Mouse (Mus musculus): ENCODE measurements around the gene Vamp1.
"Not testable (repeated sequence)": the region's sequence is repeated elsewhere in the genome, so short reads cannot be mapped to it uniquely, and the experiment has no call there.

The Vamp1 gene

DNA sequence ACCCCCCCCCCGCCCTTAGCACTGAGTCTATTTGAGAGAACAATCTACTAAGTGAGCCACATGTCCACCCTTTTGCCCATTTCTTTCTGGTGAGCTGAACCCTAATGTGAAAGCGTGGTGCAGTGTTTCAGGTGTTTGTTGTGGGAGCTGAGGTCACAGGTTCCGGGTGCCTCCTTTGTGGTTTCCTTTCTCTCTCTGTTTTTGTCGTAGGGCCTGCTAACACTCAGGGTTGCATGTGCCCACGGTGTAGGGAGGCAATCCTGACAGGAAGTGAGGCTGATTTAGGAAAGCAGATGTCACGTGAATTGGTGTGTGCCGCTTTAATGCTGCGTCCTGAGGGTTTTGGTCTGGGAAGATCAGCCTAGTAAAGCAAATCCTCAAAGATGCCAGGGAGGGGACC is 26.2 kb downstream of the Vamp1 start:
- no peak for DNase-seq (ENCODE audit: low spot score in 2 of 2)

DNA sequence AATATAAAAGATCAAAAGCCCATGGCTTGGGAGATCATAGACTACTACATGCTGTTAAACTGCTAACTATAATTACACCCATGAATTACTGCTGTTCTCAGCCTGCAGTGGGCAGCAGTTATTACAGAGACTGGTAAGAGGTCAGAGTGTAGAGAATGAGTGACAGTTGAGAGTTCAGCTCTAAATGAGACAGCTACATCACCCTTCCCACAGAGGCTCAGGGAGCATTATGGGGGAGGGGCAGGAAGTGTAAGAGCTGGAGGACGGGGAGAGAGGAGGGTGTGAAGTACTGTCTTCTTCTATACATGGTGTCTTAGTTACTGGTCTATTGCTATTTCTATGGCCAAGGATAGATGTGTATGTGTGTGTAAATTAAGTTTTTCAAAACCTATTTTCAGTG is 29.2 kb downstream of the Vamp1 start:
- DNase-seq (ENCODE audit: low spot score in 2 of 2) = no peak

DNA sequence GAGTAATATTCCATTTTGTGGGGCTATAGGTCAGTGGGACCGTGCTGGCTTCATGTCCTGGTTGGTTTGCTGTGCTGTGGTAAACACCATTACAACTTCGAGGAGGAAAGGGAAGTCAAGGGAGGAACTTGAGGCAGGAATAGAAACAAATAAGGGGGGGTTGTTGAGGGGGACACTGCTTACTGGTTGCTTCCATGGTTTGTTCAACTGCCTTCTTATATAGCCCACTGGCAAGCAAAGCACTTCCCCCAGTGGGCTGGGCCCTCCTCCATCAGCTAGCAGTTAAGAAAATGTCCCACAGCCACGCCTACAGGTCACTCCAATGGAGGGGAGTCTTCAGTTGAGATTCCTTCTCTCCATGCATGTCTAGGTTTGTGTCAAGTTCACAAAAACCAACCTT is 36.9 kb downstream of the Vamp1 start:
- no peak for DNase-seq (ENCODE audit: low spot score in 2 of 2)

DNA sequence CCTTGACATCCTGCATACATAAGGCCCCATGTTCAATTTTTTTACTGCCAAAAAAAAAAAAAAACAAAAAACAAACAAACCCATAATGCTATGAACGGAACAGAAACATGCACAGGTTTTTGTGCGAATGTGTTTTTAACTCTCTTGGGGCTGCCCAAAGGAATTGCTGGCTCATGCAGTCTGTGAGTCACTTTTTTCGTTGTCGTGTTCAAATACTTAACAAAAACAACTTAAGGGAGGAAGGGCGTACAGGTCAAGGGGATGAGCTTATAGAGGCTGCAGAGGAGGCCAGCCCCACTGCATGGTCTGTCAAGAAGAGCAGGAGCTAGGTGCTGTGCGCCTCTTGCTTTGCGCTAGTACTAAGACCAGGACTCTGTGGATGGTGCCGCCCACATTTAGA is 37.4 kb downstream of the Vamp1 start:
- no peak for DNase-seq (ENCODE audit: low spot score in 2 of 2)

DNA sequence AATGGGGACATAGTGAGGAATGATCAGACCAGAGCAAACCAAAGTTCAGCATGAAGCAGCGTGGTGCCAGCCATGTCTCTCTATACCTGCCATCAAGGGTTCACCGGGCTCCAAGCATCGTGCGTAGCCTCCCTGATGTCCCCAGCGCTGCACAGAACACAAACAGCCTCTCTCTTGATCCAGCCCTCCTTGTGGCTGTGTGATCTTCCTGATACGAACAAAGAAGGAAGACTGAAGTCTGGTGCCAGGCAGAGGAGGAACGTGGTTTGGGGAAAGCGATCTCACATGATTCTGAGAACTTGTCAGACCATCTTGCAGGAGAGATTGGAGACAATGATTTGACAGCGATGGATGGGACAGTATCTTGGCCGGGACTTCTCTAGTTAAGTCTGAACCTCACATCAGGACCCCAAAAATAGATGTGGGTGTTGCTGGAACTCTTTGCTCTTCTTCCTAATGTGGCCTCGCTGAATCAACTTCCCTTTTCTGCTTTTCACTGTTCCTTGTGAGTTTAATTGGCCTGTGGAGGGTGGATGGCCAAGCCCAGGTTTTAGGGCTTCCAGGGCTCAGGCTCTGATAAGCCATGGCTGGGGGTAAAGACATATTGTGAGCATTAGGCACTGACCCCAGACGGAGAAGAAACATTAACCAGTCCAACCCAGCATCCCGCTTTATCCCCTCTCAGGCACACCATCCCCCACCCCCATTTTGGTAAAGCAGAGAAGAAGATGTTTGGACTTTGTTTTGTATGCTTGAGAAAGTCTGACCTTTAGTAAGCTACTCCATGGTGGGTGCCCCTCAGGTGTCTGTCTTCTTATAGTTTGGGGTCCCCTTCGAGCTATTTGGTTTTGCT is 38.7 kb downstream of the Vamp1 start:
- DNase-seq (ENCODE audit: low spot score in 2 of 2) = no peak

DNA sequence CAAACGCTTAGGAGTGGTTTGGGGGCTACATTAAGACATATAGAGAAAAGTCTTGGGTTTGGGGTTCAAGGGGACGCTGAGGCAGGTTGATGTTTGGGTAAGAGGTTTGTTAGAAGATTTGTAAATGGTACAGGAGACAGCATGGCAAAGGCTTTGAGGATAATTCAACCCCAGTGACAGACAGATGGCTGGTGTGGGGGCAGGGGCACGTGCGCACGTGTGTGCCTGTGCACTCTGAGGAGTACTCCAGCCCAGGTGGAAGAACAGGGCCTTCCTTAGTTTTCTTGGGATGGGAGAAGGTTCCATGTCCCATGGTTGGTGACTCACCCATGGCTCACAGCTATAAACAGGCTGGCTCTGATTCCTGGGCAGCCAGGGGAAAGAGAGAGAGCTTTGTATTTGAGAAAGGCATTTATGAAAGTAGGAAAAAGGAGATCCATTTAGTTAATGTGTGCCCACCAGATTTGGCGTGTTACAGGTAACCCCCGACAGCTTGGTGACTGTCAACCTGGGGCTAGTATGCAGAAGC is 40.2 kb downstream of the Vamp1 start:
- DNase-seq (ENCODE audit: low spot score in 2 of 2) = no peak

DNA sequence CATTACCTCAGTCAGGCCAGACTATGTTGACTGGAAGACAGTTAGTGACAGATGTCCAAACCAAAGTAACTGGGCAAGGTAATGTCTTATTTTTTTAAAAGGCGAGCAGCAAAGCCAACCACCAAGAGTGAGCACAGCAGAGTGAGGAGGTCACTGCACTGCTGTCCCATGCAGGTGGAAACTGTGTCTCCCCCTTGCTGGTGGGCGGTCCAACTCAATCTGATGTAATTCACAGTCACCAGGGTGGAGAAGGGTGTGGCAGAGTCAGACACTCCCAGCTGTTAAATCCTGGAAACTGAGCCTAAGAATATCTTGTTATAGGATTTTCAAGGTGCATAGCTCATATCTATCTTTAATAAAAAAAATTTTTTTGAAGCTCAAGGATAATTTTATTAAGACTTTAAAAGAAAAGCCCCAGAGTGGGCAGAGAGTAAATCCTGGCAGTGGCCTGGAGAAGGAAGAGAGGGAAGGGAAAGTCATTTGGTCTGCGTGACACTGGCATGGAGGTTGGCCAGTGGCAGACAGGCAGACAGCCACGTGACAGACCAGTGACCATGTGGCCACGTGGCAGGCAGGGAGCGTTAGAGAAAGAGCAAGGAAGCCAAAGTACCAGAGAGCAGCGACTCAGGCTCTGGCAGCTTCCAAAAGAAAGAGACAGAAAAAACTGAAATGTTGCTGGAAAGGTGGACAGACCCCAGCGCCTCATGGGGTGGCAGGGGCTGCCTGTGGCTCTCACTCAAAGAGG is 41.0 kb downstream of the Vamp1 start:
- peak in 1 of 2 experiments; percentile 17 for DNase-seq (ENCODE audit: low spot score in 2 of 2)

DNA sequence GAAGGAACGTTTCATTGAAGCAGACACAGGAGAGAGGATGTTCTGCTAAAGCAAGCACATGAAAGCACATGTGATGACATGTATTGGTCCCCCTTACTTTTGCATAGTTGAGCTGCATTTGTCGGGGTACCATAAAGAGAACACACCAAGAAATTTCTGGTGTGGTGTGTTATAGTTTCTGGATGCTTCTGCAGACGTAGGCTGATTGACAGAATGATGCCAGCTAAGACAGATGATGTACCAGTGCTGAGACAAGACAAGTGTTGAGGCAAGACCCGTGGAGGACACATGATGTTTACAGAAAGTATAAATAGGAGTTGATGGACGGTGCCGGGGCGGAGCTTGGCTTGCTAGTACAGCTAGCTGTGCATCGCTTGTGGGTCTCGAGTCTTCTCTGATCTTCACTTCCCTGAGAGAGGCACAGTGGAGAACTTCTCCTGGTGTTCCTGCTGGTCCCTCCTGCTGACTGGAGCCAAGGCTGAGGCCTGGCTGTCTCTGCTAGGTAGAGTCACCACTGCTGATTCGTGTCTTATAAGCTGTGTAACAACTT is 44.7 kb downstream of the Vamp1 start:
- no peak for DNase-seq (ENCODE audit: low spot score in 2 of 2)

DNA sequence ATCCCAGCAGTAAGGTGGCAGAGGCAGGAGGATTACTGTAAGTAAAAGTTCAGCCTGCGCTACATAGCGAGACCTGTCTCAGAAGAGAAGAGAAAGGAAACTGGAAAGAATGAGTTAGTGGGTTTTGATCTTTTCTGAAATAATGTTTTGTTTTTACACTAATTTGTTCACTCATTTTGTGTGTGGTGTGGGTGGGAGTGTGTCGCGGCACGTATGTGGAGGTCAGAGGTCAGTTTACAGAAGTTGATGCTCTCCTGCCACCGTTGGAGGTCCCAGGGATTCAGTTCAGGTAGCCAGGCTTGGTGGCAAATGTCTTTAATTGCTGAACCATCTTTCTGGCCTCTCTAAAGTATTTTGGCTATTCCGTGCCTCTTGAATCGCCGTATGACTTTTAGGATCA is 48.9 kb downstream of the Vamp1 start:
- DNase-seq (ENCODE audit: low spot score in 2 of 2) = no peak

DNA sequence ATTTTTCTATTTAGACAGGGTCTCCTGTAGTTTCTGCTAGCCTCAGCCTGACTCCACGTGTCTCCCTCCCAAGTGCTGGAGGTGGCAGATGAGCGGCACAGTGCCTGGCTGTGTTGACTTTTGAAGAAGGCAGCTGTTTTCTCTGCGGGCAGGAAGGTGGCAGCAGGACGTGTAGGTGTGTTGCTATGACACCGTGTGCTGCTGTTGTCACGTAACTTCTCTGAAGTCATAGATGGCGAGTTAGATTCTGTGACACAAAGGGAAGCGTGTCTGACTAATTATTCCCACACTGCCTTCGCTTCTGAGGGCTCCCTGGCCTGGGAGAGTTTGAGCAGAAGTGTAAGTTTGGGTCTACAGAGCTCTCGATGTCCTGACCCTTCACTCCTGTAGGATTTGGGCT is 49.9 kb downstream of the Vamp1 start:
- peak; percentile 31 to 53 for DNase-seq (ENCODE audit: low spot score in 2 of 2)

DNA sequence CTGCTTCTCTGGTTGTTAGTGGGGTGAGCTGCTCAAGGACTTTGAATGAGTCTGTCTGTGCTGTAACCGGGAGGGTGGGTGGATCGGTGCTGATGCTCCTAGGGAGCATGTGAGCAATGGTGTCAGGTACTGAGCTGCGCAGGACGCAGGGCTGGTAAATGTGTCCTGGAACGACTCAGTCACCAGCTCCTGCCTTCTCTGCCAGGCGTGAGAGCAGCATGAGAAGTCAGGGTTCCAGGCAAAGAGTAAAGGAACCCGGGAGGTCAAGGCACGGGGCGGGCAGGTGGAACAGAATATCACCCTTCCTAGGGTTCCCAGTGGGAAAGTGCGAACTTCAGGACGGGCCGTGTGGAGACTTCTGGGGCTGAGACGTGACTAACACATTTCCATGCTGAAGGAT is 50.7 kb downstream of the Vamp1 start:
- no peak for DNase-seq (ENCODE audit: low spot score in 2 of 2)

DNA sequence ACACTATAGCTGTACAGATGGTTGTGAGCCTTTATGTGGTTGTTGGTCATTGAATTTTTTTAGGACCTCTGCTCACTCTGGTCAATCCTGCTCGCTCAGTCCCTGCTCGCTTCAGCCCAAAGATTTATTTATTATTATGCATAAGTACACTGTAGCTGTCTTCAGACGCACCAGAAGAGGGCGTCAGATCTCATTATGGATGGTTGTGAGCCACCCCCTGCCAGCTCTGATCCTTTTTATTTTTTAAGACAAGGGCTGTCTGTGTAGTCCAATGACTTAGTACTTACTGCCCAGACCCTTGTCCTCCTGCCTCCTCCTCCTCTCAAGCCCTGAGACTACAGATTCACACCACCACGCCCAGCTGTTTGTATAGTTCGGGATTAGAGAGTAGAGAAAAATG is 51.2 kb downstream of the Vamp1 start:
- DNase-seq (ENCODE audit: low spot score in 2 of 2) = not testable (repeated sequence)

DNA sequence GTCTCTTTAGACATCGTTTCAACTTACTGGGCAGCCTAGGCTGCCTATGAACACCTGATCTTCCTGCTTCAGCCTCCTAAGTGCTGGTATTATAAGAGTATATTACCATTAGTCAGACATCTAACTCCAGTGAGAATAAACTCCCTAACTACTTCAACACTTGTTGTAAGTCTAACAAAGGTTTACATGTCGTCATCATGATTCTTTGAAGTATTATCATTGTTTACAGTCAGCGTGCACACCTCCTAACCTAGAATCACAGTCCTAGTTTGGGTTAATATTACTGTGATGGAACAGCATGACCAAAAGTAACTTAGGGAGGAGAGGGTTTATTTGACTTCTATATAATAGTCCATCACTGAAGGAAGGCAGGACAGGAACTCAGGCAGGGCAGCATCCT is 52.1 kb downstream of the Vamp1 start:
- no peak for DNase-seq (ENCODE audit: low spot score in 2 of 2)

DNA sequence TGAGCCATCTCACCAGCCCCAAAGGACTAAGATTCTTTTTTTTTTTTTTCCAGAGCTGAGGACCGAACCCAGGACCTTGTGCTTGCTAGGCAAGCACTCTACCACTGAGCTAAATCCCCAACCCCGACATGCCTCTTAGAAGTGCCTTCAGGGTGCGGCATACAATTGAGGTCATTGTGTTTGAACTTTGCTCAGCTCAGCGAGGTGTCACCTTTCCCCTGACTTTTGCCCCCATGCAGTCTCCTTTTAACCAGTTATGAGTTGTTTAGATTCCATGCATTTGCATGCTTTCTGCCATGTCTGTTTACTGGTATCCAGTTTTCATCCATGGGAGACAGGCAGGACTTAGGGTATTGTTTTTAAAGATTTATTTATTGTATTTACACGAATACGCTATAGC is 53.4 kb downstream of the Vamp1 start:
- no peak for DNase-seq (ENCODE audit: low spot score in 2 of 2)

DNA sequence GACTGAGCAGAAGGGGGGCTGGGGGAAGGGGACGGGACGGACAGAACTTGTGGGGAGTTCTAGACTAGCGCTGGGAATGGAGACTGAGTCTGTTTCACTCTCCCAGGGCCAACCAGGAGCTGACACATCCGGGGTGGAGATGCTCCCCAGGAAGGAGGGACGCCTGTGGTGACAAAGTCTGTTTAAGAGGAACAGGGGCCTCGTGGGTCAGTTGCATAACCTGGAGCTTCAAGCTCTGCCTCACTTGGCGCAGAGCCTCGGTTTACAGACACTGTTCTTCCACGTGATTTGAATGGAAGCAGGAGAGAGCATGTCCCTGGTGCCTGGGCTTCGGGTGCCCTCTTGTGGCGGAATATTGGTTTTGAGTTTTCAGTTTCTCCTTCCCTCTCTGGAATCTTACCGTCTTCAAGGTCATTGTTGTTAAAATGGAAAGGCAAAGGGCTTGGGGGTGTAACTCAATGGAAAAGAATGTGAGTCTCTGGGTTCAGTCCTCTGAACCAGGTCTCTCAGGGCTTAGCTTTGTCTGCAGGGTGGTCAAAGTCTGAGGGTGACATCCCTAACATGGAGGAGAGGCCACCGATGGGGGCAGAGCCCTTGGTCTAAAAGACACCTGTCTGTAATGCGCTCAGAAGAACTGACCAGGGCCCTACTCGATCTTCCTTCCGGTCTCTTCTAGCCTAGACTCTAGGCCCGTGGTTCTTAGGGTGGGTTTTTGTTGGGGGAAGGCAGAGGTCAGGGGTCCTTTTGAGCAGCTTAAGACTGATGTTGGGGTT is 56.3 kb downstream of the Vamp1 start:
- DNase-seq (ENCODE audit: low spot score in 2 of 2) = peak; percentile 91 to 95

DNA sequence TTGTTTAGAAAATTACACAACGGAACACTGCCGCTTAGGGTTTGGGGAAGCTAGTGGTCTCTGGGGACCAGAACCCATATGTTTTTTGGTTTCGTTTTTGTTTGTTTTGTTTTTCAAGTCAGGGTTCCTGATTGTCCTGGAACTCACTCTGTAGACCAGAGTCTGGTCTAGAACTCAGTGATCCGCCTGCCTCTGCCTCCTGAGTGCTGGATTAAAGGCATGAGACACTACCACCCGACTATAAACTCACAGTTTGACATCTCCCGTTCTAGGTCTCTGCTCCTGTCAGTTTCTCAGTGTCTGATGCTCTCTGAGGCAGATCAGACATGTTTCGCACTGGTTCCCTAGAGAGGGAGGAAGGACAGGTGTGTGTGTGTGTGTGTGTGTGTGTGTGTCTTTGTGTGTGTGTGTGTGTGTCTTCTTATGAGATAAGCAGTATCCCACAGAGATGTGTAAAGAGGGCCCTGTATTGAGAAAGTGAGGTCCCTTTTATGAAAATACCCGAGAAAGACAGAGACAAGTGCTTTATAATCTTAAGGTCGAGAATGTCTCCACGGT is 57.0 kb downstream of the Vamp1 start:
- DNase-seq (ENCODE audit: low spot score in 2 of 2) = no peak

DNA sequence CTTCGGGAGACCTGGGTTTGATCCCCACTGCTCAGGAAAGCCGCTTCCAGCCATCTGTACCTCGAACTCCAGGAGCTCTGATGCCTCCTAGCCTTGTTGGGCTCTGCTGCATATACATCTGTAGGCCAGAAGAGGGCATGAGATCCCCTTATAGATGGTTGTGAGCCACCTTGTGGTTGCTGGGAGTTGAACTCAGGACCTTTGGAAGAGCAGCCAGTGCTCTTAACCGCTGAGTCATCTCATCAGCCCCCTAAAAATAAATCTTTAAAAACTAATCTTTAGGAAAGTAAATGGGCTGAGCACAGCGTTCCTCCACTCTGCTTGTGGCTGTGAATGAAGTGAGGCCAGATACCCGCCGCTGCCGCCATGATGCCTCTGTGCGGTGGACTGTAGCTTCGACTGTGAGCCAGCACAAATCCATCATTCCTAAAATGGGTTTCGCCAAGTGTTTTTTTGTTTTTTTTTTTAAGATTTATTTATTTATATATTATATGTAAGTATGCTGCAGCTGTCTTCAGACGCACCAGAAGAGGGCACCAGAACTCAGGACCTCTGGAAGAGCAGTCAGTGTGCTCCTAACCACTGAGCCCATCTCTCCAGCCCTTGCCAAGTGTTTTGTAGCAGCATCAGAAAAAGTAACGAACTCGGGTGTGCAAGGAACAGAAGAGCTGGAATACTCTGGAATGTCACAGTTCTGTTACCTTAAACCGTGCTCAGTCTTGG is 59.7 kb downstream of the Vamp1 start:
- DNase-seq (ENCODE audit: low spot score in 2 of 2) = peak in 1 of 2 experiments; percentile 17

DNA sequence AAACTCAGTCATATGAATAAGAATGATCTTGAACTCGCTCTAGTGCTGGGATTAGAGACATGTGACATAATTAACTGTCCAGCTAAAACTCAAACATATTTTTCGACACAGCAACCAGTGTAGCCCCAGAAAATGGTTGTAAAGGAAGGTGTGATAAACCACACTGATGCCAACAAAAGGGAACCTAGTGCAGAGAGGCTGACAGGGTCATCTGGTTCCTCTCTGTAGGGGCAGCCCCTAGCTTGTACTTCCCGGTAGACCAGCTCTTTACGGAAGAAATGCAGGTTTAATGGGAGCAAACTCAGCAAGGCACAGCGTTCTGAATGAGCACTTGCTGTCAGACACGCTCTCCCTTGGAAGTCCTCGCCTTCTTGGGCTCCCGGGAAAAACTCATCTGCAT is 64.4 kb downstream of the Vamp1 start:
- no peak for DNase-seq (ENCODE audit: low spot score in 2 of 2)

DNA sequence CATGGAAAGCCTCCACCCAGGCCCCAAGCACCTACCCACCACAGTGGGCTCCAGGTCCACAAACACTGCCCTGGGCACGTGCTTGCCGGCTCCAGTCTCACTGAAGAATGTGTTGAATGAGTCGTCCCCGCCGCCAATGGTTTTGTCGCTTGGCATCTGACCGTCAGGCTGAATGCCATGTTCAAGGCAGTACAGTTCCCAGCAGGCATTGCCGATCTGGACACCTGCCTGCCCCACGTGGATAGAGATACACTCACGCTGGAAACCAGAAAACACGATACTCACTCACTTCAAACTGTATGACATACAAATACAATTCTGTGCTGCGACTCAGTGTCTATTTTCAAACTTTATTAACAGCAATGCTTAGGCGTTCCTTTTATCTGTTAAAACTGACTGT is 67.4 kb downstream of the Vamp1 start:
- not testable (repeated sequence) for DNase-seq (ENCODE audit: low spot score in 2 of 2)

DNA sequence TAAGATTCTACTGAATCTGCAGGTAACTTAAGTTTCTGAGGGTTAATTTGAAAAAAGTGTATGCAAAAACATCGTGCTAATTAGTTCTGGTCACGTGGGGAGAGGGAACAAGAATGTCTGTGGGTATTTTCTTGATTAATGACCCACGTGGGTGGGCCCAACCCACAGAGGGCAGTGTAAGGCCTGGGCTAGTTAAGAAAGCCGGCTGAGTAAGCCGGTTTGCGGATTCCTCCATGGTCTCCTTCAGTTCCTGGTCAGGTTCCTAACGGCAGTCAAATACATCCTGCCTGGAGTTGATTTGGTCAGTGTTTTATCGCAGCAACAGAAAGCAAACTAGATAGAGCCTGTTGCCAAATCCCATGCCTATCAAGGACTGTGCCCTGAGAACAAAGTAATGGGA is 68.9 kb downstream of the Vamp1 start:
- DNase-seq (ENCODE audit: low spot score in 2 of 2) = no peak

DNA sequence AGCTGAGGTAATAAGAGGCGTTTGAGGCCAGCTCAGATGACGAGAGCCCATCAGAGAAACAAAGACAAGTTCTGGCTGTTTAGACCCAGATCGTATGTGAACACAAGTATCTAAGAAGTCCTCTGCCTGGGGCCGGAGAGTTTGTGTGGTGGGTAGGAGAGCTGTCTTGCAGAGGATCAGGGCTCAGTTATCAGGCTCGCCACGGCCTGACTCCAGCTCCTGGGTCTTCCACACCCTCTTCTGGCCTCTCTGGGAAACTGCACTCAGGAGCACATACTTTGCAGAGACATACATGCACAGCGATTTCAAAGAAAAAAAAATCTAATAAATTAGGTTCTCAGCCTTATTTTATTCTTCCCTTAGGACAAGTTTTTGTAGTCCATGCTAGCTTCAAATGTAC is 69.4 kb downstream of the Vamp1 start:
- DNase-seq (ENCODE audit: low spot score in 2 of 2) = no peak

All from frontal cortex, postnatal 36 days (tissue).